Mouse (Mus musculus) mesoderm, embryonic 11.5 days (tissue): Measurements from ENCODE around the gene Rhox2a.
"Not testable (repeated sequence)": the region's sequence is repeated elsewhere in the genome, so short reads cannot be mapped to it uniquely, and the experiment has no call there.

Experiments used
- DNase-seq: peaks from one replicate; pipeline ENCODE4 v3.0.0-alpha.2; 2012; ENCODE audit warnings: low read depth, low spot score

Rhox2a gene

GRCm38 (mm10) chrX:37244676-37245075, at the start of gene Rhox2a:
Rhox2a (plus strand) TSS chrX:37244976.
- not testable (repeated sequence) for DNase-seq

GRCm38 (mm10) chrX:37198676-37199075, 46.1 kb upstream of the Rhox2a start:
- no peak for DNase-seq

GRCm38 (mm10) chrX:37210941-37211340, 33.8 kb upstream of the Rhox2a start, which contains the start of gene Gm9:
Gm9 (minus strand) TSS chrX:37211041.
- no peak for DNase-seq

- DNase-seq = not testable (repeated sequence)
Observed at GRCm38 (mm10) chrX:37222158-37222557, 22.6 kb upstream of the Rhox2a start, which contains the start of gene Rhox1. Rhox1 (minus strand) TSS chrX:37222258.

- not testable (repeated sequence) for DNase-seq
Observed at GRCm38 (mm10) chrX:37249619-37250018, 4.8 kb downstream of the Rhox2a start, which contains the start of gene Rhox3a. Rhox3a (plus strand) TSS chrX:37249919.

- DNase-seq = not testable (repeated sequence)
Observed at GRCm38 (mm10) chrX:37265038-37265437, 20.3 kb downstream of the Rhox2a start, which contains the start of gene Rhox4a. Rhox4a (plus strand) TSS chrX:37265338.
